Mouse (Mus musculus): ENCODE data around the gene Zswim9. TPM values are rescaled to one million over a fixed set of nuclear protein-coding genes. Genes with fewer than 3 reads are reported as not detected.

Zswim9 gene
- 7.3 and 9.3 TPM in 2 replicates for polyA plus RNA-seq (2015; fragmentation: Nextera tagmentation; extraction: Ambion mirVana)

DNA sequence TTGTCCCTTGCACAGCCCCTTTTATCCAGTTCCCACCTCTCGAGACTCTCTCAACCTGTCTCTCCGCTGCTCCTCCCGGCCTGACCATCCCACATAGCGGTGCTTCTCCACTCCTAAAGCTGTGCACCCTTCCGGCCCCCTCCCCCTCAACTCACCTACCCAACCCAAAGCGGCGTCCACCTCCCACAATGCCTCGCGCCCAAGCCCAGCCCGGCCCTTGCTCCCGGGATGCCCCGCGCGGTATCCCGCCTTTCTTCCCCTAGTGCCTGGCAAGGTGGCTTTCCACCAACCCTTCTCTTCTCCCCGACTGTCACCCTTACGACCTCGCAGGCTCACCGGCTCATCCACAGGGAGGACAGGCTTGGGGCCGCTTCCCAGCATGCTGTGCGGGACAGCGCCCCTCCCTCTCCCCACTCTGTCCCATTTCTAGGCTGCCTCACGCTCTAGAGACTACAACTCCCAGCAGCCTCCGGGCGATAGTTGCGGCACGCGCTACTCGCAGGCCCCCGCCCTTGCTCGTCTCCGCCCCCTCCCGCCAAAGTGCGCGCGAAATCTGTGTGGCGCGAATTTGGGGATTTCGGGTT is at the start of gene Zswim9:
TSS of gene Zswim9 (minus strand) at position 414 of the 584 bp plus-strand sequence.
- peak within 1 kb of the TSS; percentile 74 for H3K9ac ChIP-seq
- peak within 1 kb of the TSS; percentile 90 for H3K27ac ChIP-seq
- WGBS: under 1% methylated on average over 39 of the region's 39 CpGs
- 0 out of 2 replicates have a peak, but pooled peaks cover 7% of the 10 kb centered on the region for H3K36me3 ChIP-seq
- peak within 1 kb of the TSS; percentile 73 for H3K4me2 ChIP-seq
- H3K4me1 ChIP-seq: peaks cover 7% of the 10 kb centered on the region; the same call in 1 of the 2 replicates
- peak; percentile 97 for ATAC-seq (ENCODE audit: insufficient read depth, low FRiP score, low read depth)
- H3K9me3 ChIP-seq: no peaks in the 10 kb centered on the region
- peak within 1 kb of the TSS; percentile 77 for H3K4me3 ChIP-seq (replicated peaks)
- H3K27me3 ChIP-seq (replicated peaks): no peaks in the 10 kb centered on the region

DNA sequence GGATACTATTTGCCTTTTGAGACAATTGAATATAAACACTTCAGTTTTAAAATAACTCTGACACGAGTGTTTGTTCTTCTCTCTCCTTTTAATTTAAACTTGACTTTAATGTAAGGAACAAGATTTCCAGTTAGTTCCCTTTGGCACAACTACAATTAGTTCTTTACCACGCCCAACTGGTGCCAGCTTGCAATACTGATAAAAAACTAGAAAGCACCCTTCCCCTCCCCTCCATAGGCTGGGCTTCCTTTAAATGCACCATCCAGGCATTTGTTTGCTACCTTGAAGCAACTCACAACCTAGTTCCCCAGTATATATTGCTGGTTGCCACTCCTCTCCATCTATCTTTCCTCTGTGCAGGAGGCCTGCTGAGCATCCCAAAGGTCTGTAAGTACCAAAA is 45.8 kb upstream of the Zswim9 start, which contains the start of gene Pla2g4c:
TSS of gene Pla2g4c (plus strand) at position 340 of the 400 bp plus-strand sequence.
- no peak within 1 kb of the TSS for H3K27ac ChIP-seq
- H3K36me3 ChIP-seq: no peaks in the 10 kb centered on the region
- H3K9ac ChIP-seq: no peak within 1 kb of the TSS
- H3K4me2 ChIP-seq: no peak within 1 kb of the TSS
- ATAC-seq (ENCODE audit: insufficient read depth, low FRiP score, low read depth): no peak
- H3K27me3 ChIP-seq (replicated peaks): no peaks in the 10 kb centered on the region
- 77% methylated on average over 2 of the region's 2 CpGs for WGBS
- H3K4me1 ChIP-seq: no peaks in the 10 kb centered on the region
- H3K4me3 ChIP-seq (replicated peaks): no peak within 1 kb of the TSS
- H3K9me3 ChIP-seq: no peaks in the 10 kb centered on the region

DNA sequence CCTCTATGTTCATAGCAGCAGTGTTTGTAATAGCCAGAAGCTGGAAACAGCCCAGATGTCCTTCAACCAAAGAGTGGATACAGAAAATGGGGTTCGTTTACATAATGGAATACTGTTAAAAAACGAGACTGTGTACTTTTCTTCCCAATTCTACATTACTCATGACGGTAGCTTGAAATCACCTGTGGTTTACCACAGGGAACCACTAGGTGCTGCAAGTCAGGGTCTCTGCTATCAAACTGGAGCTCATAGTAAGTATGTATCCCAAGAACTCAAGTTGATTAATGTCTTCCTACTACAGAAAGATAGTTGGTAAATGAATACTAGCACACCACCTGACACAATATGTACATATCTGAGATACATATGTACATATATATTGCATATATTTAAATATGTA is 42.9 kb upstream of the Zswim9 start:
- 80% methylated on average over 3 of the region's 3 CpGs for WGBS
- Histone ChIP-seq H3K9me3 (no peaks in the 10 kb centered on the region), H3K9ac (no peak overlapping the region), H3K27ac (no peak overlapping the region), H3K36me3 (no peaks in the 10 kb centered on the region), H3K4me2 (no peak overlapping the region), H3K27me3 (replicated peaks) (no peaks in the 10 kb centered on the region), H3K4me3 (replicated peaks) (no peak overlapping the region), H3K4me1 (no peaks in the 10 kb centered on the region)
- no peak for ATAC-seq (ENCODE audit: insufficient read depth, low FRiP score, low read depth)

DNA sequence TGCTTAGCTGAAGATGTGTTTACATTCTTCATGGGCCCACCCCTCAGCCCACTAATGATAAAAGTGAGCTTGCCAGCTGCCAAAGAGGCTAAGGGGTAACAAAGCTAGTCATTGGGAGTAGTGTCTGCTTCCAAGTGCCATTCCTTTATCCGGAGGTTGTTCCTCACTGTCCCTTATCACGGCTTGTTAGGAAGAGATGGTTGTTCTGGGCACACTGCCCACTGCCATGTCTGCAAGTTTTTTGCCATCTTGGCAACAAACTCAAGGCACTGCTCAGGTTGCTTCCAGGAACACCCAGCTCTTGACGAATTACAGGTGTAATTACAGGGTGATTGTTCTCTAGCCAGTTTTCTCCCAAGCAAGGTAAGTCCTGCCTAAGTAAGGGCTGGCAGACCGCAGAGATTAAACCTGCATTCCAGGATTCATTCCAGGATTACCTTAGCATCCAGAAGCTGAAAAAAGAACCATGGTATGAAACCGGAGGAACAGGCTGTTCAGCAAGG is 35.6 kb upstream of the Zswim9 start:
- H3K4me2 ChIP-seq: no peak overlapping the region
- 0 out of 2 replicates have a peak, but pooled peaks cover 4% of the 10 kb centered on the region for H3K36me3 ChIP-seq
- H3K9ac ChIP-seq: no peak overlapping the region
- WGBS: 63% methylated on average over 5 of the region's 5 CpGs
- peak; percentile 50; the same call in 1 of the 2 replicates for ATAC-seq (ENCODE audit: insufficient read depth, low FRiP score, low read depth)
- H3K4me1 ChIP-seq: no peaks in the 10 kb centered on the region
- no peak overlapping the region for H3K4me3 ChIP-seq (replicated peaks)
- no peaks in the 10 kb centered on the region for H3K9me3 ChIP-seq
- H3K27me3 ChIP-seq (replicated peaks): no peaks in the 10 kb centered on the region
- H3K27ac ChIP-seq: no peak overlapping the region

DNA sequence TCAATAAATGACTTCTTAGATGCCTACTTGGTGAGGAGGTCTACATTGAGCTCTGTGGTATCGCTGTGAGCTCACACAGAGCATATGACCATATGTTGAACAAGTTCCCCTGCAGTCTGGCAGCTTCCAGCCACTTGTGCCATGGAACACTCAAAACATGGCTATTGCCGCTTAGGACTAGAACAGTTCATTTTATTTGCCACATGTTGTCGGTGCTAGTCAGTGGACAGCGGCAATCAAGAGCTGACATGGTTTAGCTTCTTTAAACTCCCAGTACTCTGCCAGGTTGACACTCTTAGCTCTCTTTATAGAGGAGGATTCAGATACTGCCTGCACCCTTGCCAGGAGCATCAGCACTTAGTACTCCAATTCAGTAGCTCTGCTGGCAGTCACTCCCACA is 32.9 kb upstream of the Zswim9 start:
- H3K9ac ChIP-seq: no peak overlapping the region
- H3K4me1 ChIP-seq: no peaks in the 10 kb centered on the region
- no peak overlapping the region for H3K27ac ChIP-seq
- H3K4me3 ChIP-seq (replicated peaks): no peak overlapping the region
- WGBS: 95% methylated on average over 4 of the region's 4 CpGs
- no peaks in the 10 kb centered on the region for H3K9me3 ChIP-seq
- H3K36me3 ChIP-seq: peaks cover 8% of the 10 kb centered on the region; the same call in 1 of the 2 replicates
- ATAC-seq (ENCODE audit: insufficient read depth, low FRiP score, low read depth): no peak
- no peaks in the 10 kb centered on the region for H3K27me3 ChIP-seq (replicated peaks)
- no peak overlapping the region for H3K4me2 ChIP-seq

DNA sequence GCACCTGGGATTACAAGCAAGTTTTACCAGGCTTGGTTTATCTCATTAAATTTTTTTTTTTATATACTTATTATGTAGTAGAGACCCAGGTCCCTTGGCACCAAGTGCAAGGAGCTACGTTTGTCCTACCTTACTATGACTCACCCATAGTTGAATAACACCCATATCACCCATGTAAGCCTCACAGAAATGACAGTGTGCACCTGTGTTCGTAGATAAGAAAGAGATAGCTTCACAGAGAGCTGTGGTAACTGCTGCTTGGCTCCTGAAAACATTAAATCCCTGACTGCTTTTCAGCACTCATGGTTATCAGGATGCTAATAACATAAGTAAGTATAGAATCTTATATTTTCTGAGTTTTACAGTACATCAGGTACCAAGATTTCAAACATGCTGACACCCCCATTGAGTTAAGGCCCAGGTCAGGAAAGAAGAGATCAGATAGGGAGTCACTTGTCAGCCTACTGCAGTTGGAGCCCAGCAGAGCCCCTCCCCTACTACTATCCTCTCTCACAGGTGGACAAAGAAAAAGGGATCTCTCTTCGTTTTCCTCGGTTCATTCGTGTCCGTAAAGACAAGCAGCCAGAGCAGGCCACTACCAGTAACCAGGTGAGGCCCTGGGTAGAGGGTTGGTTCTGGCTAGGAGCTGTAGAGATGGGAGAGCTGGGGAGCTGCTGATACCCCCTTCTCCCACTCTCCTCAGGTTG is 32.1 kb upstream of the Zswim9 start:
- Histone ChIP-seq H3K4me1 (no peaks in the 10 kb centered on the region), H3K27me3 (replicated peaks) (no peaks in the 10 kb centered on the region), H3K9me3 (no peaks in the 10 kb centered on the region), H3K36me3 (peaks cover 15% of the 10 kb centered on the region; the same call in 1 of the 2 replicates), H3K27ac (no peak overlapping the region), H3K9ac (no peak overlapping the region), H3K4me3 (replicated peaks) (no peak overlapping the region), H3K4me2 (no peak overlapping the region)
- ATAC-seq (ENCODE audit: insufficient read depth, low FRiP score, low read depth): no peak
- 86% methylated on average over 6 of the region's 6 CpGs for WGBS

DNA sequence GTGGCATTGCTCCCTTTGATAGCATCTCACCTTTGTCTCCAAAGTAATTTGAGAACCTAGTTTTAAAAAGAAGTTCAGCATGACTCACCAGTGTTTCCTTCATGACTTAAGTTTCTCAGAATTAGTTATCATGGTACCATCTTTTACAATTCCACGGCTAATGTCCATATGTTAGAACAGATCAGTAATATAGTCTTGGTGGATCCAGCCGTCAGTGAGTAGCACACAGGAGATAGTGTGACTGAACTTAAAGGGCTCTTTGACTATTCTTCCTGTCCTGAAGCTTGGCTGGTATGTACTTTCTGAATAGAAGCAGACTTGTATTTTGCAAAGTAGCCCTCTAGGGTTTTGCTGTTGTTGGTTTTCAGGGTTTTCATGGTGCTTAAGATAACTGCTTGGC is 30.9 kb upstream of the Zswim9 start:
- Histone ChIP-seq H3K27ac (no peak overlapping the region), H3K4me1 (no peaks in the 10 kb centered on the region), H3K4me3 (replicated peaks) (no peak overlapping the region), H3K9ac (no peak overlapping the region), H3K27me3 (replicated peaks) (no peaks in the 10 kb centered on the region), H3K36me3 (peaks cover 20% of the 10 kb centered on the region; the same call in 1 of the 2 replicates), H3K4me2 (no peak overlapping the region), H3K9me3 (no peaks in the 10 kb centered on the region)
- WGBS: 86% methylated on average over 2 of the region's 2 CpGs
- no peak for ATAC-seq (ENCODE audit: insufficient read depth, low FRiP score, low read depth)

DNA sequence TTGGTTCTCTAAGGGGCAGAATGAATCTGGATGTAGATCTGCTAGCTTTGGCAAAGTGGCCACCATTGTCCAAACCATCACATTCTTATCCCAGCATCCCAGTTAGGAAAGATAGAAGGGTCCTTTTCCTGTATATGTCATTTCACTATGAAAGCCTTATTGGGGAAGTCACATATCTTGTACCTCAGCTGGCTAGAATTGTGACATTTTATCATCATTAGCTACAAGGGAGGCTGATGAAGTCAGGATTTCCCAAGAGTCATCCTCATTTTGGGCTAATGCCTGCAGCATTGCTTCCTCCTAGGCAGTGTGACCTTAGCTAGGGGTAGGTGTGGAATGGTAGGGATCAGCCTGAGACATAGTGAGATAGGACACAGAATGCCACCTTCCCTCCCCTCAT is 24.9 kb upstream of the Zswim9 start:
- H3K27me3 ChIP-seq (replicated peaks): no peaks in the 10 kb centered on the region
- no peak for ATAC-seq (ENCODE audit: insufficient read depth, low FRiP score, low read depth)

DNA sequence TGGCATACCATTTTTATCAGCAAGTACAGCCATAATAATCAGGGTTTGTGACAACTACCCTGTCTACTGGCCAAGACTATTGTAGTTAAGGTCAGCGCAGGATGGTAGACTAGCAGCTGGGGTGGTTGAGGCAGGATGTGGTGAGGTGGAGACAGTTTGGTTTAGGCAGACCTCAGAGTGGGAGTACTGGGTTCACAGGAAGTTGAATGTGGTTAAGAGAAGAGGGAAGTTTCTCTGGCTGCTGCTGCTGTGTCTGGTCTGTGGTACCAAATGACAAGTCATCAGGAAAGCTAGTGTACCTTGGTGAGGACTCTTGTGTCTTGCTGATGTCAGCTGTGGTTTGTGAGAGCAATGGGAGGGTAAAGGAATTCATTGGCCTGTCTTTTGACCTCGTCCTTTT is 24.3 kb upstream of the Zswim9 start:
- Histone ChIP-seq H3K36me3 (peaks cover 40% of the 10 kb centered on the region; the same call in 1 of the 2 replicates), H3K9me3 (no peaks in the 10 kb centered on the region), H3K9ac (no peak overlapping the region), H3K4me3 (replicated peaks) (no peak overlapping the region), H3K27ac (no peak overlapping the region), H3K4me2 (no peak overlapping the region), H3K27me3 (replicated peaks) (no peaks in the 10 kb centered on the region), H3K4me1 (no peaks in the 10 kb centered on the region)
- no peak for ATAC-seq (ENCODE audit: insufficient read depth, low FRiP score, low read depth)
- 78% methylated on average over 2 of the region's 2 CpGs for WGBS

More for the DNA sequence above, 24.9 kb upstream of the Zswim9 start:
- no peak overlapping the region for H3K27ac ChIP-seq
- H3K9ac ChIP-seq: no peak overlapping the region
- no peaks in the 10 kb centered on the region for H3K9me3 ChIP-seq
- H3K36me3 ChIP-seq: peaks cover 40% of the 10 kb centered on the region; the same call in 1 of the 2 replicates
- H3K4me1 ChIP-seq: no peaks in the 10 kb centered on the region
- H3K4me2 ChIP-seq: no peak overlapping the region
- no peak overlapping the region for H3K4me3 ChIP-seq (replicated peaks)

DNA sequence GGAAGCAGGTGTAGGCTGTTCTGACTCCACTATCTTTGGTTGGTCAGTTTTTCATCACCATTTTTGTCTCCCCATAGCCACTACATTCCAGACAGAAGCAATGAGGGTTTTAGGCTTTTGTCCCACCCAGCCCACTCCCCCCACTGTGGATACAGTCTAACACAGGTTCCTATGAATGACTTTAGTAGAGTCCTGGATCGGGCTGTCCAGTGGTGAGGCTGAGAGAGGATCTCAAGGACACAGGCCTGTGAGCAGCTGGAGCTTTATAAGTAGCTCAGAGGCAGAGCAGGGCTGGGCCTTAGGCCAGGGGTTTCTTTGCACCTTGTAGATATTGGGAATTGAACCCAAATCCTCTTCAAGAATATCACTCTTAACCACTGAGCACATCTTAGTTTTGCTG is 23.1 kb upstream of the Zswim9 start:
- Histone ChIP-seq H3K9me3 (no peaks in the 10 kb centered on the region), H3K27ac (no peak overlapping the region), H3K4me2 (no peak overlapping the region), H3K4me3 (replicated peaks) (no peak overlapping the region), H3K27me3 (replicated peaks) (no peaks in the 10 kb centered on the region), H3K36me3 (peaks cover 47% of the 10 kb centered on the region), H3K9ac (no peak overlapping the region), H3K4me1 (no peaks in the 10 kb centered on the region)
- WGBS: 91% methylated on average over 1 of the region's 1 CpGs
- ATAC-seq (ENCODE audit: insufficient read depth, low FRiP score, low read depth): no peak

DNA sequence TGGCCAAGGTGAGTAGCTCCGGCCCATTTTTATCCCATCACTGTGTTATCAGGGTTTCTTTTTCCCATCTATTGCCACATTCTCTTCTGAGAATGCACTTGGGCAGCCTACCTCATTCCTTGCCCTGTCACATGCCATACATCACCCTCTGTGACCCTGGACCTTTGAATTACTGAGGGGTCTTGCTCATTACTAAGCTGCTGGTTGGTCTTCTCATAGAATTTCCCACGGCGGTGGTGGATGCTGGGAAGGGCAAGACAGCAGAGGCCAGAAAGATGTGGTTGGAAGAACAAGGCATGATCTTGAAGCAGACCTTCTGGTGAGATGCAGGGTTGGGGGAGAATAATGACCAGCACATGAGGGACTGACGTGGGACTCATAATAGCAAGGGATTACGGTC is 20.3 kb upstream of the Zswim9 start:
- no peaks in the 10 kb centered on the region for H3K4me1 ChIP-seq
- no peak overlapping the region for H3K4me3 ChIP-seq (replicated peaks)
- WGBS: 89% methylated on average over 5 of the region's 5 CpGs
- H3K9me3 ChIP-seq: no peaks in the 10 kb centered on the region
- no peak for ATAC-seq (ENCODE audit: insufficient read depth, low FRiP score, low read depth)
- H3K27ac ChIP-seq: no peak overlapping the region
- H3K9ac ChIP-seq: no peak overlapping the region
- H3K4me2 ChIP-seq: no peak overlapping the region
- no peaks in the 10 kb centered on the region for H3K27me3 ChIP-seq (replicated peaks)
- peaks cover 50% of the 10 kb centered on the region for H3K36me3 ChIP-seq

DNA sequence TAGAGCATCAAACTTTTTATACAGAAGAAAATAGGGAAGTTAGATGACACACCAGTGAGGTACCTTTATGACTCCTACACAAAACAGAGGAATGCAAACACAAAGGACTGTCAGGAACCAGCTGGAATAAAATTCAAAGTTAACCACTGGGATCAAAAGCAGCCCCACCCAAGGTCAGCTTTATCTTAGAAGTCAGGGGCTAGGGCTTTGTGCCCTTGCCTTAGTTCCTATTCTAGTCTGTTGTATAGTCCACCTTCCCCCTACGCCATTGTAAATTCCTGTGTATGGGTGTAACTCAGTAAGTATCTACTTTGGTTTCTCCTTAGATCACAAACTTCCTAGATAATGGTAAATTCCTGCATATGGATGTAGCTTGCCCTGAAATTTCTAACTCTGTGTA is 19.1 kb upstream of the Zswim9 start:
- Histone ChIP-seq H3K4me1 (no peaks in the 10 kb centered on the region), H3K36me3 (peaks cover 50% of the 10 kb centered on the region), H3K9me3 (no peaks in the 10 kb centered on the region), H3K27ac (no peak overlapping the region), H3K4me2 (no peak overlapping the region), H3K27me3 (replicated peaks) (no peaks in the 10 kb centered on the region), H3K9ac (no peak overlapping the region), H3K4me3 (replicated peaks) (no peak overlapping the region)
- WGBS: 62% methylated on average over 1 of the region's 1 CpGs
- ATAC-seq (ENCODE audit: insufficient read depth, low FRiP score, low read depth): no peak

Data from stomach, embryonic 15.5 days (tissue).